Mouse (Mus musculus): ENCODE results near the gene Tshz2. TPM values are rescaled to one million over a fixed set of nuclear protein-coding genes. Genes with fewer than 3 reads are reported as not detected.

The Tshz2 gene
- polyA plus RNA-seq, 1 experiment from 2014 or later: 7.2 TPM

GRCm38 (mm10) chr2:169928447-169929120 lies 295.8 kb downstream of the Tshz2 start:
- H3K9me3 ChIP-seq (ENCODE audit: control insufficient read depth, low read length): no peaks in the 10 kb centered on the region
- no peak overlapping the region for H3K9ac ChIP-seq (ENCODE audit: low read length)
- 49% methylated on average over 14 of the region's 14 CpGs for WGBS

GRCm38 (mm10) chr2:169929540-169930497 lies 297.0 kb downstream of the Tshz2 start:
- no peak overlapping the region for H3K27ac ChIP-seq (ENCODE audit: low read length)
- H3K9me3 ChIP-seq (ENCODE audit: control insufficient read depth, low read length): no peaks in the 10 kb centered on the region
- ATAC-seq (ENCODE audit: low read depth): 0 out of 2 replicates have a peak, but pooled peaks have one; percentile 26
- H3K36me3 ChIP-seq (ENCODE audit: control insufficient read depth, insufficient read depth, low read length): no peaks in the 10 kb centered on the region
- H3K4me1 ChIP-seq (replicated peaks; ENCODE audit: control insufficient read depth, insufficient read depth, low read length): peaks cover 17% of the 10 kb centered on the region
- peak overlapping the region; percentile 53 for H3K4me3 ChIP-seq (ENCODE audit: low read length)
- WGBS: 45% methylated on average over 23 of the region's 23 CpGs
- peak overlapping the region; percentile 66 for H3K4me2 ChIP-seq (ENCODE audit: low read depth, low read length)
- no peaks in the 10 kb centered on the region for H3K27me3 ChIP-seq (ENCODE audit: control insufficient read depth, insufficient read depth, low read depth, low read length)
- peak overlapping the region; percentile 62 for H3K9ac ChIP-seq (ENCODE audit: low read length)

More at GRCm38 (mm10) chr2:169928447-169929120, 295.8 kb downstream of the Tshz2 start:
- ATAC-seq (ENCODE audit: low read depth): 0 out of 2 replicates have a peak, but pooled peaks have one; percentile 11
- peaks cover 17% of the 10 kb centered on the region for H3K4me1 ChIP-seq (replicated peaks; ENCODE audit: control insufficient read depth, insufficient read depth, low read length)
- no peak overlapping the region for H3K4me3 ChIP-seq (ENCODE audit: low read length)
- H3K4me2 ChIP-seq (ENCODE audit: low read depth, low read length): no peak overlapping the region
- no peak overlapping the region for H3K27ac ChIP-seq (ENCODE audit: low read length)
- H3K27me3 ChIP-seq (ENCODE audit: control insufficient read depth, insufficient read depth, low read depth, low read length): no peaks in the 10 kb centered on the region
- no peaks in the 10 kb centered on the region for H3K36me3 ChIP-seq (ENCODE audit: control insufficient read depth, insufficient read depth, low read length)

GRCm38 (mm10) chr2:169935642-169936041 lies 302.8 kb downstream of the Tshz2 start:
- Histone ChIP-seq H3K9ac (ENCODE audit: low read length) (no peak overlapping the region), H3K4me2 (ENCODE audit: low read depth, low read length) (no peak overlapping the region), H3K4me3 (ENCODE audit: low read length) (no peak overlapping the region), H3K27me3 (ENCODE audit: control insufficient read depth, insufficient read depth, low read depth, low read length) (no peaks in the 10 kb centered on the region), H3K36me3 (ENCODE audit: control insufficient read depth, insufficient read depth, low read length) (no peaks in the 10 kb centered on the region), H3K4me1 (replicated peaks; ENCODE audit: control insufficient read depth, insufficient read depth, low read length) (no peaks in the 10 kb centered on the region), H3K27ac (ENCODE audit: low read length) (no peak overlapping the region), H3K9me3 (ENCODE audit: control insufficient read depth, low read length) (no peaks in the 10 kb centered on the region)
- WGBS: 50% methylated on average over 6 of the region's 6 CpGs
- no peak for ATAC-seq (ENCODE audit: low read depth)

GRCm38 (mm10) chr2:169940297-169941142 lies 307.7 kb downstream of the Tshz2 start:
- H3K27ac ChIP-seq (ENCODE audit: low read length): no peak overlapping the region
- 55% methylated on average over 16 of the region's 16 CpGs for WGBS
- ATAC-seq (ENCODE audit: low read depth): no peak
- no peak overlapping the region for H3K4me3 ChIP-seq (ENCODE audit: low read length)
- no peaks in the 10 kb centered on the region for H3K4me1 ChIP-seq (replicated peaks; ENCODE audit: control insufficient read depth, insufficient read depth, low read length)
- no peaks in the 10 kb centered on the region for H3K27me3 ChIP-seq (ENCODE audit: control insufficient read depth, insufficient read depth, low read depth, low read length)
- H3K4me2 ChIP-seq (ENCODE audit: low read depth, low read length): no peak overlapping the region
- no peaks in the 10 kb centered on the region for H3K36me3 ChIP-seq (ENCODE audit: control insufficient read depth, insufficient read depth, low read length)
- H3K9ac ChIP-seq (ENCODE audit: low read length): no peak overlapping the region
- no peaks in the 10 kb centered on the region for H3K9me3 ChIP-seq (ENCODE audit: control insufficient read depth, low read length)

- no peaks in the 10 kb centered on the region for H3K9me3 ChIP-seq (ENCODE audit: control insufficient read depth, low read length)
- no peak for ATAC-seq (ENCODE audit: low read depth)
- H3K9ac ChIP-seq (ENCODE audit: low read length): no peak overlapping the region
- no peaks in the 10 kb centered on the region for H3K4me1 ChIP-seq (replicated peaks; ENCODE audit: control insufficient read depth, insufficient read depth, low read length)
- 91% methylated on average over 6 of the region's 6 CpGs for WGBS
- H3K4me2 ChIP-seq (ENCODE audit: low read depth, low read length): no peak overlapping the region
- H3K4me3 ChIP-seq (ENCODE audit: low read length): no peak overlapping the region
- H3K27me3 ChIP-seq (ENCODE audit: control insufficient read depth, insufficient read depth, low read depth, low read length): no peaks in the 10 kb centered on the region
- H3K27ac ChIP-seq (ENCODE audit: low read length): no peak overlapping the region
- no peaks in the 10 kb centered on the region for H3K36me3 ChIP-seq (ENCODE audit: control insufficient read depth, insufficient read depth, low read length)
Measured at GRCm38 (mm10) chr2:169943727-169944126, 310.9 kb downstream of the Tshz2 start.

- 71% methylated on average over 6 of the region's 6 CpGs for WGBS
Measured at GRCm38 (mm10) chr2:169948139-169948538, 315.3 kb downstream of the Tshz2 start.

GRCm38 (mm10) chr2:169951041-169951440 lies 318.2 kb downstream of the Tshz2 start:
- Histone ChIP-seq H3K4me3 (ENCODE audit: low read length) (no peak overlapping the region), H3K27me3 (ENCODE audit: control insufficient read depth, insufficient read depth, low read depth, low read length) (no peaks in the 10 kb centered on the region), H3K4me2 (ENCODE audit: low read depth, low read length) (no peak overlapping the region), H3K4me1 (replicated peaks; ENCODE audit: control insufficient read depth, insufficient read depth, low read length) (no peaks in the 10 kb centered on the region), H3K9ac (ENCODE audit: low read length) (no peak overlapping the region), H3K9me3 (ENCODE audit: control insufficient read depth, low read length) (no peaks in the 10 kb centered on the region), H3K27ac (ENCODE audit: low read length) (no peak overlapping the region), H3K36me3 (ENCODE audit: control insufficient read depth, insufficient read depth, low read length) (no peaks in the 10 kb centered on the region)
- ATAC-seq (ENCODE audit: low read depth): no peak
- 60% methylated on average over 8 of the region's 8 CpGs for WGBS

More at GRCm38 (mm10) chr2:169948139-169948538, 315.3 kb downstream of the Tshz2 start:
- Histone ChIP-seq H3K27ac (ENCODE audit: low read length) (no peak overlapping the region), H3K4me3 (ENCODE audit: low read length) (no peak overlapping the region), H3K9ac (ENCODE audit: low read length) (no peak overlapping the region), H3K27me3 (ENCODE audit: control insufficient read depth, insufficient read depth, low read depth, low read length) (no peaks in the 10 kb centered on the region), H3K4me2 (ENCODE audit: low read depth, low read length) (no peak overlapping the region), H3K4me1 (replicated peaks; ENCODE audit: control insufficient read depth, insufficient read depth, low read length) (no peaks in the 10 kb centered on the region), H3K9me3 (ENCODE audit: control insufficient read depth, low read length) (no peaks in the 10 kb centered on the region), H3K36me3 (ENCODE audit: control insufficient read depth, insufficient read depth, low read length) (no peaks in the 10 kb centered on the region)
- no peak for ATAC-seq (ENCODE audit: low read depth)

- Histone ChIP-seq H3K27ac (ENCODE audit: low read length) (no peak overlapping the region), H3K4me2 (ENCODE audit: low read depth, low read length) (no peak overlapping the region), H3K4me1 (replicated peaks; ENCODE audit: control insufficient read depth, insufficient read depth, low read length) (no peaks in the 10 kb centered on the region), H3K9ac (ENCODE audit: low read length) (no peak overlapping the region), H3K36me3 (ENCODE audit: control insufficient read depth, insufficient read depth, low read length) (no peaks in the 10 kb centered on the region), H3K4me3 (ENCODE audit: low read length) (no peak overlapping the region), H3K27me3 (ENCODE audit: control insufficient read depth, insufficient read depth, low read depth, low read length) (no peaks in the 10 kb centered on the region), H3K9me3 (ENCODE audit: control insufficient read depth, low read length) (no peaks in the 10 kb centered on the region)
- no peak for ATAC-seq (ENCODE audit: low read depth)
- 57% methylated on average over 2 of the region's 2 CpGs for WGBS
Measured at GRCm38 (mm10) chr2:169952981-169953380, 320.2 kb downstream of the Tshz2 start.
